In the genomic region with DNA sequence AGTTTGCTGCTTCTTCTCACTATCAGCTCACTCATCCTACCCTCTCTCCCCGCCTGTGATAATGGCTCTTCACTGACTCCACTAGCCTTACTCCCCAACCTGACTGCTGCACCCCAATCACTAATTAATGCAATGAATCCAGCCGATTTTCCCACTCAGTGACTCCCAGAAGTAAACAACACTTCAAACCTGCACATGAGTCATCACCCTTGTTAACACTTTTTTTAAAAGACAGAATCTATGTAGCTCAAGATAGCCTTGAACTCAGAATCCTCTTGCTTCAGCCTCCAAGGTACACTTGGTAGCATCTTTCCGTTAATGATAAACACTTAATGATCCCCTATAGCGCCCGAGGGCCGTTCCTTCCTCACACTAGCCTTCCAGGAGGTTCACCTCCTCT, we compare ENCODE assay signal across 7 mouse cellular contexts. TPM values are rescaled to one million over a fixed set of nuclear protein-coding genes. Genes with fewer than 3 reads are reported as not detected.
DNase-seq lines count a peak whose midpoint lies in the region; ATAC-seq lines count a peak whose summit lies in the region.

No protein-coding gene starts in this region.

- WGBS in embryonic facial prominence, embryonic 15.5 days = 5% methylated on average over 6 of the region's 6 CpGs
- WGBS in limb, embryonic 15.5 days = 4% methylated on average over 6 of the region's 6 CpGs
- WGBS in stomach, embryonic 16.5 days = 3% methylated on average over 6 of the region's 6 CpGs

- H3K36me3 ChIP-seq in megakaryocyte, embryonic 14.5 days (replicated peaks; ENCODE audit: low read length) = peaks cover 9% of the 10 kb centered on the region
- H3K36me3 ChIP-seq in embryonic facial prominence, embryonic 15.5 days = 0 out of 2 replicates have a peak, but pooled peaks cover 4% of the 10 kb centered on the region
- H3K36me3 ChIP-seq in limb, embryonic 15.5 days = no peaks in the 10 kb centered on the region
- H3K36me3 ChIP-seq in stomach, embryonic 16.5 days (ENCODE audit: control insufficient read depth, insufficient read depth, low read length) = no peaks in the 10 kb centered on the region

- H3K9ac ChIP-seq in embryonic facial prominence, embryonic 15.5 days = peak overlapping the region; percentile 72
- H3K9ac ChIP-seq in limb, embryonic 15.5 days = peak overlapping the region; percentile 53
- H3K9ac ChIP-seq in stomach, embryonic 16.5 days (ENCODE audit: low read length) = peak overlapping the region; percentile 82

- peaks cover 29% of the 10 kb centered on the region for H3K27me3 ChIP-seq in megakaryocyte, embryonic 14.5 days (replicated peaks)
- H3K27me3 ChIP-seq in embryonic facial prominence, embryonic 15.5 days = peaks cover 7% of the 10 kb centered on the region; the same call in 1 of the 2 replicates
- H3K27me3 ChIP-seq in limb, embryonic 15.5 days = peaks cover 18% of the 10 kb centered on the region
- H3K27me3 ChIP-seq in stomach, embryonic 16.5 days (ENCODE audit: control insufficient read depth, insufficient read depth, low read length) = no peaks in the 10 kb centered on the region

- H3K4me1 ChIP-seq in megakaryocyte, embryonic 14.5 days = peaks cover 61% of the 10 kb centered on the region
- H3K4me1 ChIP-seq in embryonic facial prominence, embryonic 15.5 days = peaks cover 23% of the 10 kb centered on the region
- H3K4me1 ChIP-seq in limb, embryonic 15.5 days = peaks cover 16% of the 10 kb centered on the region
- H3K4me1 ChIP-seq in stomach, embryonic 16.5 days (ENCODE audit: control insufficient read depth, insufficient read depth, low read length) = no peaks in the 10 kb centered on the region

- H3K27ac ChIP-seq in embryonic facial prominence, embryonic 15.5 days (replicated peaks) = no peak overlapping the region
- H3K27ac ChIP-seq in limb, embryonic 15.5 days = no peak overlapping the region
- H3K27ac ChIP-seq in stomach, embryonic 16.5 days (ENCODE audit: low read length) = no peak overlapping the region

- DNase-seq in cerebellum, postnatal 14 days = no peak
- DNase-seq in cerebellum, postnatal 25 days = no peak

- H3K4me2 ChIP-seq in embryonic facial prominence, embryonic 15.5 days (replicated peaks) = peak overlapping the region; percentile 87
- peak overlapping the region; percentile 89 for H3K4me2 ChIP-seq in limb, embryonic 15.5 days
- peak overlapping the region; percentile 90 for H3K4me2 ChIP-seq in stomach, embryonic 16.5 days (ENCODE audit: low read depth, low read length)

- peak overlapping the region; percentile 95 for H3K4me3 ChIP-seq in megakaryocyte, embryonic 14.5 days (replicated peaks)
- H3K4me3 ChIP-seq in embryonic facial prominence, embryonic 15.5 days (replicated peaks) = peak overlapping the region; percentile 76
- H3K4me3 ChIP-seq in limb, embryonic 15.5 days = peak overlapping the region; percentile 64
- peak overlapping the region; percentile 73 for H3K4me3 ChIP-seq in stomach, embryonic 16.5 days (replicated peaks; ENCODE audit: low read length)

- ATAC-seq in megakaryocyte, adult 5-6 weeks (ENCODE audit: poor library complexity, severe bottlenecking) = no peak
- no peak for ATAC-seq in embryonic facial prominence, embryonic 15.5 days (ENCODE audit: insufficient number of reproducible peaks, low FRiP score, low TSS enrichment, low read depth)
- no peak for ATAC-seq in limb, embryonic 15.5 days (ENCODE audit: insufficient number of reproducible peaks, low FRiP score, low TSS enrichment, low read depth)
- no peak for ATAC-seq in stomach, embryonic 16.5 days (ENCODE audit: insufficient read depth, low FRiP score)

- H3K9me3 ChIP-seq in megakaryocyte, embryonic 14.5 days = no peaks in the 10 kb centered on the region
- no peaks in the 10 kb centered on the region for H3K9me3 ChIP-seq in embryonic facial prominence, embryonic 15.5 days (replicated peaks)
- no peaks in the 10 kb centered on the region for H3K9me3 ChIP-seq in limb, embryonic 15.5 days
- H3K9me3 ChIP-seq in stomach, embryonic 16.5 days (replicated peaks; ENCODE audit: control insufficient read depth, low read length) = no peaks in the 10 kb centered on the region

RNA-seq across cellular contexts. Expression of a gene that starts 0.8 kb away (rescaled TPM):
- 1.9 TPM in 1 of 2 replicates, not detected in the other for polyA plus RNA-seq in megakaryocyte, embryonic 14.5 days (2012; ENCODE audit: insufficient read depth, low replicate concordance)
- total RNA-seq in megakaryocyte, adult 5-6 weeks (2015) = 4.5 and 6.5 TPM in 2 replicates
- 8.8 and 12.5 TPM in 2 replicates for total RNA-seq in megakaryocyte, adult 5-6 weeks (2017)
- 12.8 TPM in 2 replicates for polyA plus RNA-seq in embryonic facial prominence, embryonic 15.5 days (2015; fragmentation: Nextera tagmentation; extraction: Ambion mirVana)
- 10.1 and 10.2 TPM in 2 replicates for polyA plus RNA-seq in limb, embryonic 15.5 days (2015; fragmentation: Nextera tagmentation; extraction: Ambion mirVana)
- polyA plus RNA-seq in stomach, embryonic 16.5 days (2015; fragmentation: Nextera tagmentation; extraction: Ambion mirVana) = 19.3 and 21.2 TPM in 2 replicates

RNA-seq across cellular contexts. Expression of a gene that starts 3.1 kb away (rescaled TPM):
- not detected in 2 replicates for polyA plus RNA-seq in megakaryocyte, embryonic 14.5 days (2012; ENCODE audit: insufficient read depth, low replicate concordance)
- not detected in 2 replicates for total RNA-seq in megakaryocyte, adult 5-6 weeks (2015)
- not detected in 2 replicates for total RNA-seq in megakaryocyte, adult 5-6 weeks (2017)
- polyA plus RNA-seq in embryonic facial prominence, embryonic 15.5 days (2015; fragmentation: Nextera tagmentation; extraction: Ambion mirVana) = 63.8 and 67.3 TPM in 2 replicates
- 40.0 and 40.1 TPM in 2 replicates for polyA plus RNA-seq in limb, embryonic 15.5 days (2015; fragmentation: Nextera tagmentation; extraction: Ambion mirVana)
- 260 and 360 TPM in 2 replicates for polyA plus RNA-seq in stomach, embryonic 16.5 days (2015; fragmentation: Nextera tagmentation; extraction: Ambion mirVana)

RNA-seq across cellular contexts. Expression of a gene that starts 32.6 kb away (rescaled TPM):
- not detected in 2 replicates for polyA plus RNA-seq in megakaryocyte, embryonic 14.5 days (2012; ENCODE audit: insufficient read depth, low replicate concordance)
- total RNA-seq in megakaryocyte, adult 5-6 weeks (2015) = not detected in 2 replicates
- not detected in 2 replicates for total RNA-seq in megakaryocyte, adult 5-6 weeks (2017)
- 0.08 TPM in 1 of 2 replicates, not detected in the other for polyA plus RNA-seq in embryonic facial prominence, embryonic 15.5 days (2015; fragmentation: Nextera tagmentation; extraction: Ambion mirVana)
- not detected in 2 replicates for polyA plus RNA-seq in limb, embryonic 15.5 days (2015; fragmentation: Nextera tagmentation; extraction: Ambion mirVana)
- not detected in 2 replicates for polyA plus RNA-seq in stomach, embryonic 16.5 days (2015; fragmentation: Nextera tagmentation; extraction: Ambion mirVana)

RNA-seq across cellular contexts. Expression of a gene that starts 59.2 kb away (rescaled TPM):
- polyA plus RNA-seq in megakaryocyte, embryonic 14.5 days (2012; ENCODE audit: insufficient read depth, low replicate concordance) = 332 and 1,563 TPM in 2 replicates
- 273 and 278 TPM in 2 replicates for total RNA-seq in megakaryocyte, adult 5-6 weeks (2015)
- 222 and 236 TPM in 2 replicates for total RNA-seq in megakaryocyte, adult 5-6 weeks (2017)
- polyA plus RNA-seq in embryonic facial prominence, embryonic 15.5 days (2015; fragmentation: Nextera tagmentation; extraction: Ambion mirVana) = 751 and 770 TPM in 2 replicates
- polyA plus RNA-seq in limb, embryonic 15.5 days (2015; fragmentation: Nextera tagmentation; extraction: Ambion mirVana) = 841 and 923 TPM in 2 replicates
- polyA plus RNA-seq in stomach, embryonic 16.5 days (2015; fragmentation: Nextera tagmentation; extraction: Ambion mirVana) = 880 and 909 TPM in 2 replicates

RNA-seq across cellular contexts. Expression of a gene that starts 59.2 kb away (rescaled TPM):
- 0.10 TPM in 1 of 2 replicates, not detected in the other for polyA plus RNA-seq in megakaryocyte, embryonic 14.5 days (2012; ENCODE audit: insufficient read depth, low replicate concordance)
- total RNA-seq in megakaryocyte, adult 5-6 weeks (2015) = 0.98 and 2.1 TPM in 2 replicates
- 0.89 and 1.4 TPM in 2 replicates for total RNA-seq in megakaryocyte, adult 5-6 weeks (2017)
- polyA plus RNA-seq in embryonic facial prominence, embryonic 15.5 days (2015; fragmentation: Nextera tagmentation; extraction: Ambion mirVana) = 3.0 and 3.3 TPM in 2 replicates
- 2.0 and 2.3 TPM in 2 replicates for polyA plus RNA-seq in limb, embryonic 15.5 days (2015; fragmentation: Nextera tagmentation; extraction: Ambion mirVana)
- polyA plus RNA-seq in stomach, embryonic 16.5 days (2015; fragmentation: Nextera tagmentation; extraction: Ambion mirVana) = 1.3 and 1.6 TPM in 2 replicates

Comparison
In these comparisons a context has a peak if more than half of its experiments do, and no peak if none do; other contexts are left out.
1. RNA of a gene that starts 3.1 kb away (polyA plus RNA-seq): 260 to 360 TPM in stomach, embryonic 16.5 days, 63.8 to 67.3 TPM in embryonic facial prominence, embryonic 15.5 days and 40.0 to 40.1 TPM in limb, embryonic 15.5 days; not detected in megakaryocyte, embryonic 14.5 days; every median in the first group is over 10 times any median in the second.
2. Peak in every context shown above with its lines, with median percentiles within 50 percentile points of each other: H3K4me3 ChIP-seq, H3K4me2 ChIP-seq and H3K9ac ChIP-seq.